Mouse (Mus musculus): ENCODE measurements around the gene Exoc6. TPM values are rescaled to one million over a fixed set of nuclear protein-coding genes. Genes with fewer than 3 reads are reported as not detected.

Exoc6 gene
- total RNA-seq, 4 experiments from 2014 or later, result 18.7 to 26.7 (median 22.0) TPM

GRCm38 (mm10) chr19:37692879-37693278 lies 142.7 kb downstream of the Exoc6 start:
- no peak for DNase-seq

GRCm38 (mm10) chr19:37695146-37695545 lies 144.9 kb downstream of the Exoc6 start:
- DNase-seq, result no peak

- DNase-seq, result no peak
These were observed 145.8 kb downstream of the Exoc6 start for GRCm38 (mm10) chr19:37695762-37696602.

GRCm38 (mm10) chr19:37696603-37697334 lies 146.6 kb downstream of the Exoc6 start:
- DNase-seq, result no peak

GRCm38 (mm10) chr19:37697335-37697636 lies 147.1 kb downstream of the Exoc6 start:
- DNase-seq, result no peak

- no peak for DNase-seq
These were observed 147.5 kb downstream of the Exoc6 start, which contains the start of gene Cyp26a1 for GRCm38 (mm10) chr19:37697651-37698272. Gene Cyp26a1 (plus strand): TSS chr19:37697798.

GRCm38 (mm10) chr19:37698273-37699160 lies 148.3 kb downstream of the Exoc6 start:
- DNase-seq, result no peak

- DNase-seq, result no peak
These were observed 149.5 kb downstream of the Exoc6 start for GRCm38 (mm10) chr19:37699711-37700110.

GRCm38 (mm10) chr19:37702377-37703076 lies 152.3 kb downstream of the Exoc6 start:
- peak; percentile 81 for DNase-seq

GRCm38 (mm10) chr19:37703902-37704509 lies 153.8 kb downstream of the Exoc6 start:
- peak; percentile 40 for DNase-seq

GRCm38 (mm10) chr19:37705722-37706121 lies 155.5 kb downstream of the Exoc6 start:
- DNase-seq, result no peak

GRCm38 (mm10) chr19:37714681-37715080 lies 164.5 kb downstream of the Exoc6 start:
- DNase-seq, result no peak

GRCm38 (mm10) chr19:37715980-37716379 lies 165.8 kb downstream of the Exoc6 start:
- no peak for DNase-seq

GRCm38 (mm10) chr19:37716524-37717175 lies 166.4 kb downstream of the Exoc6 start:
- no peak for DNase-seq

- no peak for DNase-seq
These were observed 168.9 kb downstream of the Exoc6 start for GRCm38 (mm10) chr19:37719166-37719565.

GRCm38 (mm10) chr19:37724591-37724990 lies 174.4 kb downstream of the Exoc6 start:
- DNase-seq, result no peak

- no peak for DNase-seq
These were observed 176.4 kb downstream of the Exoc6 start for GRCm38 (mm10) chr19:37726585-37726984.

GRCm38 (mm10) chr19:37727366-37727765 lies 177.1 kb downstream of the Exoc6 start:
- DNase-seq, result no peak
